Mouse (Mus musculus) layer of hippocampus, adult 9-11 months (tissue): ENCODE data around the gene Hoxb13.
A peak's percentile ranks its signal among the peaks of the same experiment; 100 is the strongest.

ENCODE experiments used
- DNase-seq: peaks from one replicate; pipeline ENCODE4 v3.0.0; 2022

The Hoxb13 gene

DNA sequence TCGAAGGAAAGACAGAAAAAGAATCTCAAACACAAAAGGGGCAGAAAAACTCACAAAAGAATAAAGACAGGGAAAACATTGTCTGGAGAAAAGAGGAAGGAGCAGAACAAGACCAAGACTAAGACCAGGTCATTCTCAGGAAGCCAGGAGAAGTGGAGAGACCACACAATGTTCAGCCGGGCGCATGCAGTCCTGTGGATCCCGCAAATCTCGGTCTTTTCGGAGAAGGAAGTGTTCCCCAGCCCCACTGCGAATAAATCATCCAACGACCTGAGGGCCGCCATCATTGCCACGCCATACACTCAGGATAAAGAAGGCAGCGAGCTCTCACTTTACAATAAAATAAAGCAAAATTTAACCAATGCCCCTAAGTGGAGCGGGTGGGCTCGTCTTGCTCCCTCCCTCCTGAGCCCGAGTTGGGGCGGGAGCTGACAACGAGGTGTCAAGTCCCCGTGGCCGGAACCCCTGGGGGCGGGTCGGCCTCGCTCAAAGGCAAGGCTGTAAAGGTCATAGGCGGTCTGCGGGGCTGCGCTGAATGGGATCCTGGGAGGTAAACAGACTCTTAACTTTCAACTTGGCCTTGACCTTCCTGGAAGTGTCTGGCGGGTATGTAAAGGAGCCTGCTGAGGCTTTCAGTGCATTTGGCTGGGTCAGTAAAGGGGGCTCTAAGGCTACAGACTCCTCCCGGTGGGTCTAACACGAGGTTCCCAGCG is 4.2 kb upstream of the Hoxb13 start:
- no peak for DNase-seq

DNA sequence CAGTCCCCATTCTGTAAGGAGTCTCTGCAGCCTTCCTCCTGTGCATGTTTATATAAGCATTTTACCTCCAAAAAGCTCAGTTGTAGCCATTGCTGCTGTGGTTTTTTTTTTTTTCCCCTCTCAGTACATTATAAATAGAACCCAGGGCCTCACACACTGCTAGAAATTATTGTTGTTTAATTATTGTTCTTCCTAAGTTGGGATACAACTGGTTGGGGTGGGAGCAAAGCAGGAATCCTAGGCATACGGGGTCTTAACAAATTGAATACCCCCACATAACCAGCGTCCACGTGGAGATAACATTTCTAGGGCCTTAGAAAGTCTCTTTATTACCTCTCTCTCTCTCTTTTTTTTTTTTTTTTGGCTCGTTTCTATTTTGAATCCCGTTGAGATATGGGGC is 3.0 kb upstream of the Hoxb13 start:
- no peak for DNase-seq

DNA sequence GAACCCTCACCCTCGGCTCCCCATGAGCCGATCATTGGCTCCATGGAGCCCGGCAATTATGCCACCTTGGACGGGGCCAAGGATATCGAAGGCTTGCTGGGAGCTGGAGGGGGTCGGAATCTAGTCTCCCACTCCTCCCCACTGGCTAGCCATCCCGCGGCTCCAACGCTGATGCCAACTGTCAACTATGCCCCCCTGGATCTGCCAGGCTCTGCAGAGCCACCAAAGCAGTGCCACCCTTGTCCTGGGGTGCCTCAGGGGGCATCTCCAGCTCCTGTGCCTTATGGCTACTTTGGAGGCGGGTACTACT is 240 bp downstream of the Hoxb13 start:
- DNase-seq = no peak

DNA sequence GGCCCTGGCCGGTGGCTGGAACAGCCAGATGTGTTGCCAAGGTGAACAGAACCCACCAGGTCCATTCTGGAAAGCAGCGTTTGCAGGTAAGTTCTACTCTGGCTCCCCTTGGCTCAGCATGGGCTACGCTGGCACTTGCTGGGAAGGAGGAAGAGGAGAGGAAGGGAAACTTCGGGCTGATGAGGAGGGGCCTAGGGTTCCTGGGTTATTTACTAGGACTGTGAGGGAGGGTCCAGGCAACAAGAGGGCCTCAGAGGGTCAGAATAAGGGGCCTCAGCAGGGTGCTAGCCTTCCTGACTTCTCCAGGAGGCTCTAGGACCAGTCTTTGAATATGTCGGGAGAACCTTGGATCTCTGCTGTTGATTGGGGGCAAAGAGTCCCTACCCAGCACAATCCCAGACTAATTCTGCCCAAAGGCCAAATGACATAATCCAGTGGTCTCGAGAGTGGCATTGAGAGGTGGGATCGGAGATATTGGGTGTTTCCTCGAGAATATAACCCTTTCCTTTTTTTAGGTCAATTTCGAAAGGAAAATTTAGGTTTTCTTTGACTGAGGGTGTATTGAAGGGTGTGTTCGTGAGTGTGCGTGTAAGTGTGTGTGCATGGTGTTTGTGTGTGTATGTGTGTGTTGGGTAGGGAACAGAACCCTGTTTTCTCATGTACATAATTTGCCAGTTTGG is 985 bp downstream of the Hoxb13 start:
- DNase-seq = no peak

DNA sequence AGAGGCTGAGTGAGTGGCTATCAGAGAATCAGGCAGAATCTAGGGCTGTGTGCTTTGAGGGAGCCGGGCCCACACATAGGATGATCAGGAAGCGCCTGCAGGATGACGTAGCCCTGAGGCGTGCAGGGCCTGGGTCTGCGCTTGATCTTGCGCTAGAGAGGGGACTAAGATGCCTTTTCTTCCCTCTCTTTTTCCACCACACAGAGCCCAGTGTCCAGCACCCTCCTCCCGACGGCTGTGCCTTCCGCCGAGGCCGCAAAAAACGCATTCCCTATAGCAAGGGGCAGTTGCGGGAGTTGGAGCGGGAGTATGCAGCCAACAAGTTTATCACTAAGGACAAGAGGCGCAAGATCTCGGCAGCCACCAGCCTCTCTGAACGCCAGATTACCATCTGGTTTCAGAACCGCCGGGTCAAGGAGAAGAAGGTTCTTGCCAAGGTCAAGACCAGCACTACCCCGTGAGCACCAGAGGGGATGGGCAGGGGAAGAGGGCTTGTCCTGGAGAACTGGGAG is 1.7 kb downstream of the Hoxb13 start:
- DNase-seq = no peak

DNA sequence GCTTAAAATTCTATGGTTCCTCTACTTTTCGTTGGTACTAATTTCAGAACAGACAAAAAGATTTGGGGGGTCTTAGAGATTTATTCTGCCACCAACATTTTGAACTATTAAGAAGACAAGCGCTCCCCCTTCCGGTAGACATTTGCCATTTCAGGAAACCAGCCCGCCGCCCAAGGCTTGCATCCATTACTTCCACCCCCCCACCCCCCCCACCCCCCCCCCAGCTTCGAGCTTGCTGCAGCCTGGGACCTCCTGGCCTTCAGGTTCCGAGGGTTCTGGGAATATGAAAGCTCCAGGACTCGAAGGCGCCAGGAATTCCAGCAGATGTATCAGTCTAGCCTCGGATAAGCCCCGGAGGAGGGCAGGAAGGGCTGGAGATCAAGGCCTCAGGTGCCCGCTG is 4.5 kb downstream of the Hoxb13 start:
- no peak for DNase-seq

DNA sequence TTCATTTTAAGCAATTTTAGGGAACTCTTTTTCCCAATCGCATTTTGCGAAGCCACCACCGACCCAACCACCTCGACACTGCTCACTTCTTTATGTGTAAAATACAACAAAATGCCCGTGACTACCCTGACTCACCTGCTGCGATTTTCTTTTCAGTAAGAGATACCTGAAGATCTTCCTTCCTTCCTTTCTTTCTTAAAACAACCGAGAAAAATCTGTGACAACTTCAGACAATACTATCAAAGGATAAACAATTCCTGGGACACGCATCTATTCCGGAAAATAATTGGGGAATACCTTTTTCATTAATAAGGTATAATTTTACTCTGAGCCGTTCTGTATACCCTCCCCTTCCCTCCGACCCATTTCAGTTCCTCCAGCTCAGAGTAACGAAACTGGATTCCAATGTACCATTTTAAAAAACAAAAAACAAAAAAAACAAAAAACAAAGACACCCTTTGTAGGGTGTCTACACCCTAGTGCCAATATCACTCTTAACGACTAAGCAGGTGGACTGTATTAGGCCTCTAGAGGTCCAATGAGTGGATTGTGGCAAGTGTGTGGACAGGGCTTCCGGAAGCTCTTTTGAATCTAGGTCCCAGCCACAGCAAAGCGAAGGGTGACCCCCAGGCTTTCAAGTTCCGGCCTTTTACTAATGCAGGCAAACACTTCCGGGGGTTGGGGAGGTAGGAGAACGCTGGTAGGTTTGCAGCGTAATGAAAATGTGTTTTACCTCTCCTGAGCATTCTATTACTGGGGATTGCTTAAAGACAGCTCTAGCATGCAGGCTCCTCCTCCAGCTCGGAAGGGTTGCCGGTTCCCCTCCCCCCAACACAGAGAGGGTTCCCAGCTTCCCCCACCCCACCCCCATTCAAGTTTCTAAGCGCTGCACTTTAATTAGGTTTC is 5.3 kb downstream of the Hoxb13 start:
- DNase-seq = no peak

DNA sequence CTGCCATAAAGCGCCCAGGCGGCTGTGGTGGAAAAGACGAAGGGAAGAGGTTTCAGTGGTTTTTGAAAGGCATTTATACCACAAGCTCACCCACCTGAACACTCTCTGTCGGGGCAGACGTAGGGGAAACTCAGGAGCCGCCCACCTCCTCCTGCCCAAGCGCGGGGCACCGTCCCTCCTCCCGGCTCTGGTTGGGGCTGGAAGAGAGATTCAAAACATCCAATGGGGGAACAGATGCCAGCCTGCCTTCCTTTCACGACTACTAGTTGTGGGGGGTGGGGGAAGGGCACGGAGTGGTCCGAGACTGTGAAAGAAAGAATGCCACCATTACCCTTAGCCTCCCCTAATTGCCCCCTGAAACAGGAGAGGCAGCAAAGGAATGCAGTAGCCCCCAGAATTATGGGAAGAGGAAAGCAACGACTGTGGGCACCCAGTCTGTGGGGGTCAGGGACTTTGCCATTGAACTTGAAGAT is 6.1 kb downstream of the Hoxb13 start:
- no peak for DNase-seq

DNA sequence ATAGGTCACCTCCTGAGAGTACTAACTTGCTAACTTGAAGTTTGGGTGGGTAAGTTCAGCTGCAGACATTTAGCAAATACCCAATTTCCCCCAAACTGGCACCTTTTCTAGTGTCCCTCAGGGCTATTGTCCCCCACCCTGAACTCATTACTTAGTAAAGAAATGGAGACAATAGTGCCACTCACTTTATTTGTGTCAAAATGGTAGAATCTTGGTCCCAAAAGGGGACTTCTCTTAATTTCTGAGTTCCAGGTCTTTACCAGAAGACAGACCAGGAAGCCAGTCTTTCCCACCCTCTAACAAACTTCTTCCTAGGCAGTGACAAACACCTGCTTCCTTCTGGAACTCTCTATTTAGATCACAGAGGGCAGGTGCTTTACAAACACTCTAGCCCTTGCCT is 7.6 kb downstream of the Hoxb13 start:
- DNase-seq = no peak

DNA sequence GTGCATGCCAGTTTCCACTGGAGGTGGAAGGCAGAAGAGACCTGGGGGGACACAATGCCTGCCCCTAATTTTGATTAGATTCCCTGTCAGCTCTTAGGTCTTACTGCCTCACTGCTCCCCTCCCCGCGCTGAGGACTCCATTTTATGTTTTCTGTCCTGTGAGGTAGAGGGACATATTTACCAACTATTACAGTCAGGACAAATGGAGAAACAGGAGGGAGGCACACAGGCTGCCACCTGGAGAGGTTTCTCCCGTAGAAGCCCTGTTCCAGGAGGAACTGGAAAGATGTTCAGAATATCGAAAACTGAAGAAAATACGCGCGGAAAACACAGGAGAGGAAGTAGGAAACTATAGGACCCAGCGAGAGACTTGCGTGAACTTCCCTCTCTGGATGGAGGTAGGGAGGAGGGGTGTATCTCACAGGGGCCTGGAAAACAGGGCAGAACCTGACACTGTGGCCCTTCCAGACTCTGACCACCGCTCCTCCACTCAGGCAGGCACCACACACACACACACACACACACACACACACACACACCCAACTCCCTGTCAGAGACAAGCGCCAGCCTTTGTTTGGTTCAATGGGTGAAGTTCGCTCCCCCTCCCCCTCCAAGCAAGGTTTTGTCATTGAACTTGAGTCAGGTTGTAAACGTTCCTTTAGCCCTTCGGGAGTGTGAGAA is 8.4 kb downstream of the Hoxb13 start:
- no peak for DNase-seq

DNA sequence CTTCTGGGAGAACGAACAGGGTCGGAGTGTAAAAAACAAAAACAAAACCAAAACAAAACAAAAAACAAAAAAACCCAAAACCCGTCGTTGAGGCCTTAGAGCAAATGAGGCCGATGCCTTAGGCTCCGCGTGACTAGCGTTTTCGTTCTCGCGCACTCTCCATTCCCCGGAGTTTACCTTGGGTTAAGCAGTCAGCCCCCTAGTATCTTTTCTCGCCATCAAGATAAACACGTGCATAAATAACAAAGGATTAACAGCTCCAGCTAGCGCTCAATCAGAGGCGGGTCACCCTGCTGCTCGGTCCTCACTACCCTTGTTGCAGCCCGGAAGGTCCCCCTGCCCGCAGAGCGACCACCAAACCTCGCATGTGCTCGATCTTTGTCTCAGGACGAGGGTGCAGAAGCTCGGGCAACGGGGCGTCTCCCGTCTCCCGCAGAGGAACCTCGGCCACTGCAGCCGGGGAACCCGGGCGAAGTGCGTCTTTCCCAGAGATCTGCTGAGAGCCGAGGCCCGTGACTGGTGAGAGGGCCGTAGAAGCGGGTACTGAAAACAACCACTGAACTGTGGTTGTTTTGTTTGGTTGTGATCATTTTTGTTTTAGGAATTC is 9.2 kb downstream of the Hoxb13 start:
- no peak for DNase-seq

DNA sequence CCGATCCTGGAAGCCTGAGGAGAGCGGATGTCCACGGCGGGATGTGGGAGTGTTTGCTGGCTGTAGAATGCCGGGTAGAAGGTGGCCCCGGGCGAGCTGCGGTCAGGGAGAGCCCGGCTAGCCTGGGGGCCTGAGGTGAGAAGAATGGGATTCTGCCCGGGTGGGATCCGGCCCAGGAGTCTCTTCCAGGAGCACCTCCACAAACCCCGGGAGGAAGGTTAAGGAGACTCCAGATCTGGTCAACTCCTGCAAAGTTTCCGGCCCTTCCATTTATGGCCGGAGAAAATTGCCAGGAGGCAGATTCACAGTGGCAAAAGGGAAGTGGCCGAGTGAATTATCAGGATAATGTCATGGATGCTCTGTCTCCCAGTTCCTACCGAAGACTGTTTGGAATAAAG is 9.7 kb downstream of the Hoxb13 start:
- no peak for DNase-seq

DNA sequence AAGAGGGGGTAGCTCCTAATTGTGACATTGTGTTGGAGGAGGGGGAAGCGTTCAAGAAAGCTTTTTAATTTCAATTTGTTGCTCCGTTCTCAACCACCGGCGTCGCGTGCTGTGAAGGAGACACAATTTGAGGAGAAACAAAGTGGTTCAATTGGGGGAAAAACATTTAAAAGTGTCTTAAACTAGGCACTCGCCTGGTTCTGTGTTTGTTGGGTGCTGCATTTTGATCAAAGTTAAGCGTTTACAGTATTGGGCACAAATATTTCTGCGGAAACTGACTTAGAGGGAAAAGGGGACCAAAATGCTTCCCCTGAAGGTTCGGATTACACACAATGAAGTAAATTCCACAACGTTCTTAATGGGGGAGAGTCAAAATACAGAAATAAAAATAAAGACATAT is 10.2 kb downstream of the Hoxb13 start:
- no peak for DNase-seq

DNA sequence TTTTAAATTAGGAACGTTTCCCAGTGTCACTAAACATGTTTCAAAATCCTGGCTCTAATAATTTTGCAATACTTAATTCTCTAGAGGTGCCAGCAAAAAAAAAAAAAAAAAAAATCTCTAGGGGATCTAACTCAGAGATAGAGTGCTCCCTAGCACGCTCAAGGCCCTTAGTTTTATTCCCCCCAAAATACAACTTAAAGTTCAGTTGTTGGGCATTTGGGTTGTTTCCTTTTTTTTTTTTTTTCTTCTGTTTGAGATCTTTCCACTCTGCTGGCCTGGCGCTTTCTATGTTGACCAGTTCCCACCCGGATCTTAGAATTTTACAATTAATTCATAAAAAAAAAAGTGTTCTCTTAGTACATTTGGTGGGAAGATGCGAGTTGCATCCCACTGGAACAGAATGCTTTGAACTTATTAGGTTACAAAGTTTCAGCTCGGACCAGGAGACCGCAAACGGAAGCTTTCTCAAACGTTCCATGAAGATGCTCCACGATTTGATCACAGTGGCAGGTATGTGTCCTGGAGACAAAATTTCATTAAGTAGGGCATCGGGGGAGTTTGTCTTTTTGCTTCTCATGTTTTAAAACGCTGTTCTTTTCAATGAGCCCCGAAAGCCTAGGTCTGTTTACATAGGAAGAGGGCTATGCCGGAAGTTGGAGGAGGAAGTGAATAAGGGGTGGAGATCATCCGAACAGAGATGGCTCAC is 11.5 kb downstream of the Hoxb13 start:
- DNase-seq = no peak

DNA sequence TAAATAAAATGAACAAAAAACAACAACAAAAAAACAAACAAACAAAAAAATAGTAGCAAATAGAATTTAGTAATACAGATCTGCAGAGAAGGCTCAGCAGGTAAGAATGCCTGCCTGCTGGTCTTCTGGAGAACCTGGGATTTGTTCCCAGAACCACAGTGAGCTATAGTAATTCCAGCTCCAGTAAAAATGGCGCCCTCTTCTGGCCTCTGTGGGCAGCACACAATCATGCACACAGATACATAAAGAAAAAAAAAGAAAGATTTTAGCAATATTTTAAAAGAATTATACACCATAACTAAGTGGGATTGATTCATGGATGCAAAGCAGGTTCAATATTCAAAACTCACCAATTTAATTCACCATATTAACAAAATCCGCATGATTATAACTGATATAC is 29.7 kb downstream of the Hoxb13 start:
- no peak for DNase-seq

DNA sequence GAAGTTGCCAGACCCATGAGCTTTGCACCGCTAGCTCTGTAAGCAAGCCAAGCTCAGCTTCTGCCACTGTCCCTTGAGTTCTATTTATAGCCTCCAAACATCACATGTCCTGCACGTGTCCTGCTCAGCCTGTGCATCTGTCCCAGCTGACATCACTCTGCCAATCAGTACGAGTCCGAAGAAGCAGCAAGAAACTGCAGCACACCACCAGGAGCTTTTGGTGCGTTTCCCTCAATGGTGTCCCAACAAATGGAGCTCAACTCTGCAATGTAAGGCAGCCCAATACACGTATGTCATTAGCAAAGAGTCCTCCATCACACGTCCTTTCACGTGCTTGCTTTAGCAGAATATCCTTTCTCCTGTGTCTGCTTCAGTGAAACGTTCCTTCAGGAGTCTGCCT is 33.6 kb downstream of the Hoxb13 start:
- DNase-seq = no peak

DNA sequence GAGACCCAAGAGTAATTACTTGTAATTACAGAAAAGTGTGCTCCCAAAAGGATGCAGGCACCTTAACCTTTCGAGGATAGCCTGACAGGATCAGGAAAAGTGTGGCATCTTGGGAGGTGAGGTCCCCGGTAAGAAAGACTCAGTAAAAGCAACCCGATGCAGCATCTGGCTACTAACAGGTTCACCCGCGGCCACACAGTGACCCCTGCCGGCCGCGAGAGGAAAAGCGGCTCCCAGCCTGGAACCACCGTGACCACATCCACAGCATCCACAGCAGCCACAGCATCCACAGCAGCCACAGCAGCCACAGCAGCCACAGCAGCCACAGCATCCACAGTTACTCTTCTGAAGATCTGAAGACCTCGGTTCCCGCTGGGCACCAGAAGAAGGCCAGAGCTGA is 40.8 kb downstream of the Hoxb13 start:
- peak; percentile 8 for DNase-seq

DNA sequence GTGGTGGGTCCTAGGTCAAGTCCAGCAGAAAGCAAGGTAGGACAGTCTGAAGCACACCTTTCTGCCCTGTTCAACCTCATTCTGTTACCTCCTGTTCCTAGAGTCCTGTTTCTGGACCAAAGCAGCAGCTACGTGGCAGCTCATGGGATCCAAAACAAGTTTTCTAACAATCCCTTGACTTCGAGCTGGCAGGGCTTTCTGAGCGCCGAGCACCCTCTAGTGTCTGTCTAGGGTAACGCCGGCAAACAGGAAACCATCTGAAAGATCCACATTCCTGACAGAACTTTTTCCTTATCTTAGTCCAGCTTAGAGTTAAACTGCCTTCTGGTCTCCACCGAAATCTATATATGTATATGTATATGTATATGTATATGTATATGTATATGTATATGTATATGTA is 46.1 kb downstream of the Hoxb13 start:
- no peak for DNase-seq
